8 mouse cellular contexts compared by ENCODE assay signal in the genomic region with DNA sequence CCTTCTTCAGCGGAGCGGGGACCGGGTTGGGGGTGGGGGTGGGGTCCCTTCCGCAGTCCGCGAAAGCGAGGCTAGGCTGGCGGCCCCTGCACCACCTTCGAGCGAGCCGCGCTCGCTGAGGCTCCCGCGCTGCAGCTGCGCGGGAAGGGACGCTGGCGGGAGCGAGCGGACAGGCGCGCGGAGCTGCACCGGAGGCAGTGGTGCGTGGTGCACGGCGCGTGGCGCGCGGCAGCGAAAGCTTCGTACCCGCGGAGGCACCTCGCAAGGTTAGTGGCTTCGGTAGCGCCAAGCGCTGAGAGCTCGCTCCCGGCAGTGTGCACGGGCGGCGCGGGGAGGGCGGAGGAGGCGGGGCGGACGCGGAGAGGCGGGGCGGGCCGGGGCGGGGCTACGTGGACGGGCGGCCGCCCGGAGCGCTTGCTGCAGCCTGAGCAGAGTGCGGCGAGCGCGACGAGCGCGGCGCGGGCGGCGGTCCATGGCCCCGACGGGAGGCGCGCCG. TPM values are rescaled to one million over a fixed set of nuclear protein-coding genes. Genes with fewer than 3 reads are reported as not detected.
DNase-seq lines count a peak whose midpoint lies in the region; ATAC-seq and TF ChIP-seq lines count a peak whose summit lies in the region.

A gene (plus strand): TSS at position 417 of the 496 bp plus-strand sequence.

- peak; percentile 88 for ATAC-seq in granulocyte monocyte progenitor cell, adult 5-6 weeks (replicated peaks; ENCODE audit: poor library complexity, severe bottlenecking)
- peak; percentile 84 for ATAC-seq in intestine, postnatal 0 days
- peak; percentile 88 for ATAC-seq in megakaryocyte-erythroid progenitor cell, adult 5-6 weeks (replicated peaks; ENCODE audit: low FRiP score, low TSS enrichment, poor library complexity, severe bottlenecking)

- H3K4me2 ChIP-seq in intestine, postnatal 0 days (replicated peaks; ENCODE audit: low read depth), result peak within 1 kb of the TSS; percentile 98

- WGBS in intestine, postnatal 0 days, result under 1% methylated on average over 67 of the region's 77 CpGs

- H3K4me3 ChIP-seq in intestine, postnatal 0 days (ENCODE audit: low read depth, low read length), result peak within 1 kb of the TSS; percentile 61

- intact Hi-C loops in left cerebral cortex, postnatal 25 days (cut with DNase I), result loop anchor here (1.0 to 10.0 kb wide), 6 partner anchors 46 to 430 kb away; no protein-coding TSS in a partner anchor

- peaks cover 47% of the 10 kb centered on the region for H3K27me3 ChIP-seq in intestine, postnatal 0 days (replicated peaks; ENCODE audit: control insufficient read depth, insufficient read depth, low read length)

- no peak within 1 kb of the TSS for H3K27ac ChIP-seq in intestine, postnatal 0 days (ENCODE audit: low read depth, low read length)

- no peak for TF ChIP-seq CTCF in intestine, postnatal 0 days (IDR thresholded peaks at IDR 0.05; ENCODE audit: low read depth)

- no peaks in the 10 kb centered on the region for H3K4me1 ChIP-seq in intestine, postnatal 0 days (replicated peaks; ENCODE audit: control insufficient read depth, insufficient read depth, low read length)

- H3K9me3 ChIP-seq in intestine, postnatal 0 days (ENCODE audit: control insufficient read depth), result no peaks in the 10 kb centered on the region

- DNase-seq in adrenal gland, postnatal 10 days, result peak; percentile 90
- peak; percentile 83 for DNase-seq in embryo, embryonic 9.5 days (ENCODE audit: extremely low spot score)
- peak; percentile 89 to 96 for DNase-seq in left cerebral cortex, postnatal 25 days (ENCODE audit: low spot score in 2 of 2)
- peak; percentile 88 for DNase-seq in right cerebral cortex, postnatal 36 days (ENCODE audit: low spot score in 2 of 2)
- DNase-seq in urinary bladder, postnatal 25 days (ENCODE audit: low spot score), result peak; percentile 68

- H3K9ac ChIP-seq in intestine, postnatal 0 days (ENCODE audit: low read depth, low read length), result peak within 1 kb of the TSS; percentile 22; the same call in 1 of the 2 replicates

- no peaks in the 10 kb centered on the region for H3K36me3 ChIP-seq in intestine, postnatal 0 days (ENCODE audit: control insufficient read depth, insufficient read depth)

RNA-seq across cellular contexts. Expression of the gene that starts here (rescaled TPM):
- total RNA-seq in adrenal gland, postnatal 10 days (2021), result 1 to 10 TPM; 3.5 to 5.0 TPM
- total RNA-seq in granulocyte monocyte progenitor cell, adult 5-6 weeks (2014; fragmentation: Nextera tagmentation), result not detected in 2 replicates
- total RNA-seq in granulocyte monocyte progenitor cell, adult 5-6 weeks (2017), result not detected in 2 replicates
- 2.2 and 2.3 TPM in 2 replicates for polyA plus RNA-seq in intestine, postnatal 0 days (2015; fragmentation: Nextera tagmentation; extraction: Ambion mirVana)
- 10 to 100 TPM; 79.7 to 94.2 TPM for total RNA-seq in left cerebral cortex, postnatal 25 days (2021)
- total RNA-seq in megakaryocyte-erythroid progenitor cell, adult 5-6 weeks (2014; fragmentation: Nextera tagmentation), result 0.37 TPM in 1 of 2 replicates, not detected in the other
- total RNA-seq in megakaryocyte-erythroid progenitor cell, adult 5-6 weeks (2017), result not detected in 2 replicates

Comparison
In these comparisons a context has a peak if more than half of its experiments do, and no peak if none do; other contexts are left out.
1. RNA of the gene that starts here (total RNA-seq): 79.7 to 94.2 TPM in left cerebral cortex, postnatal 25 days; 3.5 to 5.0 TPM in adrenal gland, postnatal 10 days, not detected in granulocyte monocyte progenitor cell, adult 5-6 weeks and 0.37 TPM in megakaryocyte-erythroid progenitor cell, adult 5-6 weeks; every median in the first group is over 10 times any median in the second.
2. Peak in ATAC-seq in granulocyte monocyte progenitor cell, adult 5-6 weeks; RNA of the gene not detected or under 1 TPM.
3. Peak in ATAC-seq in megakaryocyte-erythroid progenitor cell, adult 5-6 weeks; RNA of the gene not detected or under 1 TPM.
4. Peak in every context shown above with its lines, with median percentiles within 50 percentile points of each other: DNase-seq and ATAC-seq.